Mouse (Mus musculus) midbrain, embryonic 13.5 days (tissue): ENCODE results near the gene Bicdl1. TPM values are rescaled to one million over a fixed set of nuclear protein-coding genes. Genes with fewer than 3 reads are reported as not detected.

ENCODE experiments used
- ATAC-seq: fragments of 200-750 bp; cut with Nextera tagmentation; 2 replicates; pipeline ENCODE4 v1.8.0; 2017; ENCODE audit warnings: mild to moderate bottlenecking, moderate TSS enrichment, moderate library complexity
- H3K27ac ChIP-seq: fragments of 300-500 bp; sonication (generic); 2 replicates; pipeline ENCODE4 v1.5.1; 2015; ENCODE audit warnings: inconsistent platforms, mild to moderate bottlenecking, moderate library complexity
- H3K27me3 ChIP-seq: fragments of 300-500 bp; sonication (generic); 2 replicates; pipeline ENCODE4 v1.6.1; 2015; ENCODE audit warnings: mild to moderate bottlenecking, inconsistent platforms
- H3K36me3 ChIP-seq: fragments of 300-500 bp; sonication (generic); 2 replicates; pipeline ENCODE4 v1.6.1; 2015; ENCODE audit warnings: mild to moderate bottlenecking, inconsistent platforms
- H3K4me1 ChIP-seq: fragments of 300-500 bp; sonication (generic); replicated peaks from 2 replicates; pipeline ENCODE4 v1.6.1; 2015; ENCODE audit warnings: inconsistent platforms
- H3K4me2 ChIP-seq: fragments of 300-500 bp; sonication (generic); replicated peaks from 2 replicates; pipeline ENCODE4 v1.6.1; 2015; ENCODE audit warnings: moderate library complexity, mild to moderate bottlenecking, inconsistent platforms
- H3K4me3 ChIP-seq: fragments of 300-500 bp; sonication (generic); replicated peaks from 2 replicates; pipeline ENCODE4 v1.5.1; 2015; ENCODE audit warnings: mild to moderate bottlenecking, inconsistent platforms
- H3K9ac ChIP-seq: fragments of 300-500 bp; sonication (generic); replicated peaks from 2 replicates; pipeline ENCODE4 v1.6.1; 2015; ENCODE audit warnings: mild to moderate bottlenecking, inconsistent platforms
- H3K9me3 ChIP-seq: fragments of 300-500 bp; sonication (generic); 2 replicates; pipeline ENCODE4 v1.6.1; 2016; ENCODE audit warnings: mild to moderate bottlenecking, inconsistent platforms
- WGBS: fragments of 180-500 bp; shearing (Covaris S2); methylation state at CpG from one replicate; pipeline ENCODE4 v1.1.7; 2015; 5-methylcytosine and 5-hydroxymethylcytosine counted together
- microRNA-seq: library from miRNA; unstranded; fragments of <30 nt; microRNA quantifications from one replicate; pipeline ENCODE4, GENCODE M21; 2016
- polyA plus RNA-seq: library from polyadenylated mRNA; unstranded; fragments of >200 nt; fragmentation: Nextera tagmentation; extraction: Ambion mirVana; gene quantifications from 2 replicates; pipeline ENCODE4 v1.2.1, GENCODE M21; 2015

Gene Bicdl1
- polyA plus RNA-seq, 1 experiment from 2014 or later: 28.7 TPM

DNA sequence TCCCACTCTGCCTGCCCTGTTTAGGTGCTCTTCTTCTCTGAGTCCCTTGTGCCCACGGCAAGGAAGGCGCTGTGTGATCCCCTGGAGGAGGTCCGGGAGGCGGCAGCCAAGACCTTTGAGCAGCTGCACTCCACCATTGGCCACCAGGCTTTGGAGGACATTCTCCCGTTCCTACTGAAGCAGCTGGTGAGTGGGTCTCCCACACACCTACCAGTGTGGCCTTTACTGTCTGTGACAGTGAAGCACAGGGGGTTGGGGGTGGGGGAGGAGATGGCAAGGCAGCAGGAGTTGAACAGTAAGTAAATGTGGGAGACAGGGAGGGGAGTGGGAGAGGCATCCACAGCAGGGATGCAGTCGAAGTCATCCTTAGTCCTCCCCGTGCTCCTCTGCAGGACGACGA, 118.1 kb downstream of the Bicdl1 start:
- Histone ChIP-seq H3K27ac (no peak overlapping the region), H3K4me1 (no peaks in the 10 kb centered on the region), H3K36me3 (peaks cover 100% of the 10 kb centered on the region), H3K4me3 (no peak overlapping the region), H3K9ac (no peak overlapping the region), H3K9me3 (no peaks in the 10 kb centered on the region), H3K27me3 (no peaks in the 10 kb centered on the region), H3K4me2 (no peak overlapping the region)
- 94% methylated on average over 9 of the region's 9 CpGs for WGBS
- no peak for ATAC-seq

- WGBS: 92% methylated on average over 11 of the region's 11 CpGs
- H3K9me3 ChIP-seq: no peaks in the 10 kb centered on the region
These were observed 119.9 kb downstream of the Bicdl1 start for GRCm38 (mm10) chr5:115611566-115611965.

GRCm38 (mm10) chr5:115603561-115603960, 127.9 kb downstream of the Bicdl1 start:
- Histone ChIP-seq H3K27me3 (no peaks in the 10 kb centered on the region), H3K4me3 (no peak overlapping the region), H3K9me3 (no peaks in the 10 kb centered on the region), H3K4me2 (no peak overlapping the region), H3K9ac (no peak overlapping the region), H3K4me1 (no peaks in the 10 kb centered on the region), H3K27ac (no peak overlapping the region), H3K36me3 (peaks cover 90% of the 10 kb centered on the region)
- no peak for ATAC-seq
- 96% methylated on average over 6 of the region's 6 CpGs for WGBS

More at GRCm38 (mm10) chr5:115611566-115611965, 119.9 kb downstream of the Bicdl1 start:
- H3K27me3 ChIP-seq: no peaks in the 10 kb centered on the region
- H3K4me1 ChIP-seq: no peaks in the 10 kb centered on the region
- H3K36me3 ChIP-seq: peaks cover 97% of the 10 kb centered on the region
- H3K27ac ChIP-seq: no peak overlapping the region
- ATAC-seq: no peak
- no peak overlapping the region for H3K9ac ChIP-seq
- no peak overlapping the region for H3K4me3 ChIP-seq
- H3K4me2 ChIP-seq: no peak overlapping the region

Small RNA genes within 50 kb of the gene (microRNA-seq; reads per million reads assigned to microRNA genes)
- 0.62 reads per million for gene Mir7030

Other genes starting within 250 kb of the Bicdl1 start
- gene Sirt4, start 246.9 kb downstream of the Bicdl1 start, polyA plus RNA-seq: 26.1 and 28.7 TPM in 2 replicates
- gene Pxn, start 224.9 kb downstream of the Bicdl1 start, polyA plus RNA-seq: 16.2 and 18.3 TPM in 2 replicates
- 905 and 914 TPM in 2 replicates for gene Rplp0, start 172.2 kb downstream of the Bicdl1 start, polyA plus RNA-seq
- gene Gcn1l1, start 166.4 kb downstream of the Bicdl1 start, polyA plus RNA-seq: 48.6 and 49.1 TPM in 2 replicates
- gene Rab35, start 99.7 kb downstream of the Bicdl1 start, polyA plus RNA-seq: 13.1 and 16.8 TPM in 2 replicates
- gene Cit, start 113.7 kb upstream of the Bicdl1 start, polyA plus RNA-seq: 19.8 and 21.1 TPM in 2 replicates